Mouse (Mus musculus) heart, embryonic 16.5 days (tissue): Measurements from ENCODE around the gene Asf1b. TPM values are rescaled to one million over a fixed set of nuclear protein-coding genes. Genes with fewer than 3 reads are reported as not detected.
A peak's percentile ranks its signal among the peaks of the same experiment; 100 is the strongest.
"Not testable (repeated sequence)": the region's sequence is repeated elsewhere in the genome, so short reads cannot be mapped to it uniquely, and the experiment has no call there.

ENCODE experiments used
- ATAC-seq: fragments of 200-750 bp; cut with Nextera tagmentation; replicated peaks from 2 replicates; pipeline ENCODE4 v1.8.0; 2017; ENCODE audit warnings: moderate number of reproducible peaks; ENCODE audit not compliant: insufficient read depth, low FRiP score; ENCODE audit errors: extremely low read depth
- H3K27ac ChIP-seq: fragments of 300-500 bp; sonication (generic); 2 replicates; pipeline ENCODE4 v1.5.1; 2014; ENCODE audit warnings: mild to moderate bottlenecking, low read length, control low read depth, moderate library complexity
- H3K27me3 ChIP-seq: fragments of 300-500 bp; sonication (generic); 2 replicates; pipeline ENCODE4 v1.6.1; 2014; ENCODE audit warnings: low read length, mixed read lengths; ENCODE audit not compliant: control insufficient read depth, insufficient read depth
- H3K36me3 ChIP-seq: fragments of 300-500 bp; sonication (generic); 2 replicates; pipeline ENCODE4 v1.6.1; 2014; ENCODE audit not compliant: control insufficient read depth, insufficient read depth
- H3K4me1 ChIP-seq: fragments of 300-500 bp; sonication (generic); 2 replicates; pipeline ENCODE4 v1.6.1; 2014; ENCODE audit warnings: low read length, mixed read lengths; ENCODE audit not compliant: control insufficient read depth, insufficient read depth
- H3K4me2 ChIP-seq: fragments of 300-500 bp; sonication (generic); 2 replicates; pipeline ENCODE4 v1.6.1; 2014; ENCODE audit warnings: low read depth, mild to moderate bottlenecking, control low read depth, low read length
- H3K4me3 ChIP-seq: fragments of 300-500 bp; sonication (generic); 2 replicates; pipeline ENCODE4 v1.5.1; 2014; ENCODE audit warnings: mild to moderate bottlenecking, control low read depth, low read length
- H3K9ac ChIP-seq: fragments of 300-500 bp; sonication (generic); 2 replicates; pipeline ENCODE4 v1.6.1; 2014; ENCODE audit warnings: low read length, control low read depth
- H3K9me3 ChIP-seq: fragments of 300-500 bp; sonication (generic); replicated peaks from 2 replicates; pipeline ENCODE4 v1.6.1; 2016; ENCODE audit warnings: low read length; ENCODE audit not compliant: control insufficient read depth
- WGBS: fragments of 180-500 bp; shearing (Covaris S2); extraction: QIAGEN DNeasy Blood & Tissue Kit; methylation state at CpG from one replicate; pipeline ENCODE4 v1.1.7; 2014; 5-methylcytosine and 5-hydroxymethylcytosine counted together
- polyA plus RNA-seq: library from polyadenylated mRNA; unstranded; fragments of >200 nt; fragmentation: Nextera tagmentation; extraction: Ambion mirVana; gene quantifications from 2 replicates; pipeline ENCODE4 v1.2.1, GENCODE M21; 2015

Asf1b gene
- polyA plus RNA-seq, 1 experiment from 2014 or later, result 69.1 TPM

DNA sequence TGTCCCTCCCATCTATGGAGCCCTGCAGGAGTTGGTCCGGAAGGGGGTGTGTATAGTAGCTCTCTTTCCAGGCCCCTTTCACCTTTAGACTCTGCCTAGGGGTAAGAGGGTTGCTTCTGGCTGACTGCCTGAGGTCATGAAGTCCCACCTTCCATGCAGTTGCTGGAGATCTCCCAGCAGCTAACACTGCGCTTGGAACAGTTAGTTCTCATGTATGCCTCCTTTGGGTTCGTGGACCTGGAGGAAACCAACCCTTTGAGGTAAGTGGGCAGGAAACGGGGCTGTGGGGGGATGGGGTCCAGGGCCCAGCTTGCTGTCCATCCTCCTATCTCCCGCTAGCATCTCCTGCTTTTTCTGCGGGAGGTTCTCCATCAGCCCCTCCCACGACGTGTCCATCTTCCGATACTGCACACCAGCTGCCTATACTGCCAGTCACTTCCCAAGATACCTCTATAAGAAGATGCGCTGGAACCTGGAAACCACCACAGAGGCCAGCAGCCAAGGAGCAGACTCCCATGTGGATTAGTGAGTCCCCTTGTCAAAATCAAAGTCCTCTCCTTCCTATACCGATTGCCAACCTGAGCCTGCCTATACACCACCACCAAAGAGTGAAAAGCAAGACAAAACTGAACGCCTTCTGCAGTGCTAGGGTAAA, 47.8 kb downstream of the Asf1b start:
- WGBS, result 75% methylated on average over 12 of the region's 12 CpGs
- Histone ChIP-seq H3K9me3 (no peaks in the 10 kb centered on the region), H3K27ac (no peak overlapping the region), H3K4me2 (no peak overlapping the region), H3K4me3 (no peak overlapping the region), H3K4me1 (peaks cover 29% of the 10 kb centered on the region), H3K27me3 (no peaks in the 10 kb centered on the region; the same call in 1 of the 2 replicates), H3K36me3 (peaks cover 14% of the 10 kb centered on the region), H3K9ac (no peak overlapping the region)
- ATAC-seq, result no peak

DNA sequence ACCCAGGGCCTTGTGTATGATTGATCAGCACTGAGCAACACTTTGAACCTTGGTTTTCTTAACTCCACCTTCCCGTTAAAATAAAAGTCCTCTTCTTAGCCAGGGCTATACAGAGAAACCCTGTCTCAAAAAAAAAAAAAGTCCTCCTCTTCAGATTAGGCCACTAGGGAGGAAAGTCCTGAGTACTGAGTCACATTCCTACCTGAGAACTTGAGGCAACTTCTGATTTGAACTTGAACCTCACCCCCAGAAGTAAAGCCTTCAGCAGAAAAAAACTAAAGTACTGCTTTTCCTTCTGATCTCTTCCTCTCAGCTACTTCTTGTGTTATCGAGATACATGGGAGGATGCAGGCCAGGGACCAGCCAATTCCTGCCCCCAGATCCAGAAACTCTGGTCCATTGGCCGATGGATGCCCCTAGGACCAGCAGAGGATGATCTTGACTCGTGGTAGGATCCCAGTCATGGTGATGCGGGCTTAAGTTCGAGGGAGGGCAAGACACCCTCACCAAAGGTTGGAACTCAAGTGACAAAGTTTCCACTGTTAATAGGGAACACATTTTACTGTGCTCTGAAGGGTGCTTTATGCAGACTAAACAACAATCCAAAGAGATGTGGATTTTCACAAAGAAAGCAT, 48.4 kb downstream of the Asf1b start:
- H3K9me3 ChIP-seq, result no peaks in the 10 kb centered on the region
- peaks cover 14% of the 10 kb centered on the region for H3K36me3 ChIP-seq
- no peak overlapping the region for H3K27ac ChIP-seq
- peaks cover 26% of the 10 kb centered on the region for H3K4me1 ChIP-seq
- ATAC-seq, result no peak
- no peaks in the 10 kb centered on the region; the same call in 1 of the 2 replicates for H3K27me3 ChIP-seq
- 77% methylated on average over 6 of the region's 6 CpGs for WGBS
- peak overlapping the region; percentile 74 for H3K9ac ChIP-seq
- H3K4me3 ChIP-seq, result peak overlapping the region; percentile 56
- H3K4me2 ChIP-seq, result peak overlapping the region; percentile 74

DNA sequence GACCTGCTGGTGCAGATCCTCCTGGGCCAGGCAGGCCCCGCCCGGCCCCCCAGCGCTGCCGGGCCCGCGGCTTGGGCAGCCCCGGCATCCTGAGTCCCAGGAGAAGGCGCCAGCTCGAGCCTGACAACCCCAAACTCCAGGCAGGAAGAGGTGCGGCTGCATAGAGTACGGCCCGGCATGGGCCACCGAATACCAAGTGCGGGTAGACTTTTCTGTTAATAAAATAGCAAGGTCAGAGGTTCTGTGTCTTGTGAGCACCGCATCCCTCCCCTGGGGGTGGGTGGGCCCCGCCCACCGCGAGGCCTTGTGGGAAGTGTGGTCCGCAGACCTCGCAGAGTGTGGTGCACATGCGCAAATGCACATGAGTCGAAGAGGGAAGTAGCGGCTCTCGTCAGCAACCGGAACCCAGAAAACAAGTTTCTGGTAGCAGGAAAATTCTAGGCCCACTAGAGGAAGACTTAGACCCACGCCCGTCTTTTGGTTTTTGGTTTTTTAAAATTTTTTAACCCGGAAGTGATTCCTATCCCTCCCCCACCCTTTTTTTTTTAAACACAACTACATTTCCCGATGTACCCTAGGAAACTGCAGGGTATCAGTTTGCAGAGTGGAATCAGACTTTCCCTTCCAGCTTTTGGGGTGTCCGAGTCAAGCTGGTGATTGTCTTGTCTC, 49.4 kb downstream of the Asf1b start:
- WGBS, result under 1% methylated on average over 30 of the region's 30 CpGs
- ATAC-seq, result peak; percentile 85

DNA sequence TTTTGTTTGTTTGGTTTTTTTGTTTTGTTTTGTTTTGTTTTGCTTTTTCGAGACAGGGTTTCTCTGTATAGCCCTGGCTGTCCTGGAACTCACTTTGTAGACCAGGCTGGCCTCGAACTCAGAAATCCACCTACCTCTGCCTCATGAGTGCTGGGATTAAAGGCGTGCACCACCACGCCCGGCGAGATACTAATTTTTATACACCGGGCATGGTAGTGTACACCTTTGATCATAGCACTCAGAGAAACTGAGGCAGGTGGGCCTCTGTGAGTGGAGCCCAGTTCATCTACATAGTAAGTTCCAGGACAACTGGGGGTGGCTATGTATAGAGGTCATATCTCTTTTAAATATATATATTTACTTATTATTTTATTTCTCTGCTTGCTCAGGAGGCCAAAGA, 50.2 kb downstream of the Asf1b start:
- H3K27me3 ChIP-seq, H3K4me2 ChIP-seq, H3K9me3 ChIP-seq, H3K27ac ChIP-seq, ATAC-seq, H3K9ac ChIP-seq, H3K4me3 ChIP-seq, H3K36me3 ChIP-seq: not testable (repeated sequence)
- 93% methylated on average over 7 of the region's 7 CpGs for WGBS
- H3K4me1 ChIP-seq, result peaks cover 21% of the 10 kb centered on the region

More for the DNA sequence above, 49.4 kb downstream of the Asf1b start:
- H3K27ac ChIP-seq, result peak overlapping the region; percentile 79
- H3K27me3 ChIP-seq, result no peaks in the 10 kb centered on the region; the same call in 1 of the 2 replicates
- no peaks in the 10 kb centered on the region for H3K9me3 ChIP-seq
- H3K36me3 ChIP-seq, result peaks cover 11% of the 10 kb centered on the region
- peak overlapping the region; percentile 74 for H3K9ac ChIP-seq
- peak overlapping the region; percentile 56 for H3K4me3 ChIP-seq
- peaks cover 17% of the 10 kb centered on the region for H3K4me1 ChIP-seq
- H3K4me2 ChIP-seq, result peak overlapping the region; percentile 74

DNA sequence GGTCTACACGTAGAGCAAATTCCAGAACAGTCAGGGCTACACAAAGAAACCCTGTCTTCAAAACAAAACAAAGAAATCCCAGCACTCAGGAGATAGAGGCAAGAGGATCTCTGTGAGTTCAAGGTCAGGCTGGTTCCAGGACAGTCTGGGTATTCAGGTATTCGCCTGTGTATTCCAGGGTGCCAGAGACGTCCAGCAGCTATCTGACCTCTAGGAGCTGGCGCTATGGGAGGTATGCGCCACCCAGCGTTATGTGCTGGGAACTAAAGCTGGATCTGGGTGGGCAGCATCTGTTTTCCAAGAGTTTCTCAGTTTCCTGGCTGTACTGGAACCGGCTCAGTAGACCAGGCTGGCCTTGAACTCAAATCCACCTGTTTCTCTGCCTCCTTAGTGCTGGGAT, 53.1 kb downstream of the Asf1b start:
- Histone ChIP-seq H3K27ac (no peak overlapping the region), H3K9me3 (no peaks in the 10 kb centered on the region), H3K36me3 (no peaks in the 10 kb centered on the region), H3K9ac (no peak overlapping the region), H3K4me2 (no peak overlapping the region), H3K27me3 (peaks cover 30% of the 10 kb centered on the region), H3K4me3 (no peak overlapping the region), H3K4me1 (peaks cover 34% of the 10 kb centered on the region)
- WGBS, result 33% methylated on average over 7 of the region's 7 CpGs
- ATAC-seq, result no peak

DNA sequence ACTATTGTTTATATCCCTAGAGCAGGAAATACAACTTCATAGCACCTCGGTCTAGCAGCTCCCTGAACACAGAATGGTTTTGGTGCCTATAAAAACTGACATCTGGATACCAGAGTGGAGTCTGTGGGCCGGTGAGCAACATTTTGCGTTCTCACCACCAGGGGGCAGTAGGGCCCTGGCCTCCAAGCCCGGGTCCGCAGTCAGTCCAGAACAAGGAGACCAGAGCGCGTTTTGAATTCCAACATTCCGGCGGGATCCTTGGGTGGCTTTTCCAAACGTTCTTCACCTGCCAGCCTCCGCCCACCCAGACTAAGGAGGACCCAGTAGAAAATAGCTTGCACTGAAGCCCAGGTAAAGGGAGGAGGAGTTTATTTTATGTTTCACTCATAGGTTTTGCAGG, 54.6 kb downstream of the Asf1b start:
- Histone ChIP-seq H3K27ac (no peak overlapping the region), H3K4me3 (no peak overlapping the region), H3K9ac (no peak overlapping the region), H3K9me3 (no peaks in the 10 kb centered on the region), H3K27me3 (peaks cover 34% of the 10 kb centered on the region), H3K4me1 (peaks cover 24% of the 10 kb centered on the region), H3K4me2 (peak overlapping the region; percentile 33), H3K36me3 (no peaks in the 10 kb centered on the region)
- peak; percentile 33; the same call in 1 of the 2 replicates for ATAC-seq
- WGBS, result under 1% methylated on average over 11 of the region's 11 CpGs

DNA sequence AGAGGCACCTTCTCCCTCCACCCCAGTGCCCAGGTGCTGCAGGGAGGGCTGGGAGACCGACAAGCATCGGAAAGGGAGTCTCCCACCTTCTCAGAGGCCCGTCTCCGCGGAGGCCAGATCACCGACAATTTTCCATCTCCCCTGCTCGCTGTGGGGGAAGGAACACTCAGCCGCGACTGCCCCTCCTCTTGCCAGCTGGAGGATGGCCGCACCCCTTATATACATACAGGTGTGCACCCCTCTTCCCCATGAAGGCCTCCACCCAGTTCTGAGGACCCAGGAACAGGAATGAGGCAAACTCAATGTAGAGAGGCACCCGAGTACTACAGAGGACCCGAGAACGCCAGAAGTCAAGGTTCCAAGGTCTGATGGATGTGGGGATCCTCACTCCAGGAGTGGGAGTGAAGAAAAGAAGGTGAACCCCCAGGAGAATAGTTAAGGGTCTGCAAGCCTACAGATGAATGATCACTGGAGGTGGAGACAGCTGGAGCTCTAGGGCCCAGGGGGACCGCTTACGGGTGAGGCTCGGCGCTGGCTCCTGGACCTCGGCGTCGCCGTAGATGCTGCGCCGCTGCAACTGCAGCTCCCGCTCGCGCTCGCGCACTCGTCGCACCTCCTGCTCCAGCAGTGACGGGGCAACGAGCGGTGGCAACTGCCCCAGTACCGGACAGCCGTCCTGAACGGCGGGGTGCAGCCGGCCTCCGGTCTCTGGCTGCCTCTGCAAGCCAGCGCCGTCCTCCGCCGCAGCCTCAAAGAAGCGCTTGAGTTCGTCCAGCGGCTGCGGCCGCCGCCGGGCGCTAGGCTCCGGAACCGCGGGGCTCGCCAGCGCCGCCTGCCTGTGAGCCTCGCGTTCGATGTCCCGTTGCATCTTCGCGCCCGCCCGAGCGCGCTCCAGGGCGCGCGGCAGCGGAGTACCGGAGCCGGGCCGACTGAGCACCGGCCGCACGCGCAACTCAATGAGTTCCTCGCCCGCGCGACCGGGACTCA, 55.6 kb downstream of the Asf1b start:
- ATAC-seq, result peak; percentile 49
- H3K9me3 ChIP-seq, result no peaks in the 10 kb centered on the region
- H3K36me3 ChIP-seq, result no peaks in the 10 kb centered on the region
- H3K9ac ChIP-seq, result peak overlapping the region; percentile 63
- peak overlapping the region; percentile 57 for H3K4me3 ChIP-seq
- 1% methylated on average over 83 of the region's 83 CpGs for WGBS
- H3K4me1 ChIP-seq, result peaks cover 21% of the 10 kb centered on the region
- peaks cover 34% of the 10 kb centered on the region for H3K27me3 ChIP-seq
- H3K4me2 ChIP-seq, result peak overlapping the region; percentile 97
- no peak overlapping the region for H3K27ac ChIP-seq

DNA sequence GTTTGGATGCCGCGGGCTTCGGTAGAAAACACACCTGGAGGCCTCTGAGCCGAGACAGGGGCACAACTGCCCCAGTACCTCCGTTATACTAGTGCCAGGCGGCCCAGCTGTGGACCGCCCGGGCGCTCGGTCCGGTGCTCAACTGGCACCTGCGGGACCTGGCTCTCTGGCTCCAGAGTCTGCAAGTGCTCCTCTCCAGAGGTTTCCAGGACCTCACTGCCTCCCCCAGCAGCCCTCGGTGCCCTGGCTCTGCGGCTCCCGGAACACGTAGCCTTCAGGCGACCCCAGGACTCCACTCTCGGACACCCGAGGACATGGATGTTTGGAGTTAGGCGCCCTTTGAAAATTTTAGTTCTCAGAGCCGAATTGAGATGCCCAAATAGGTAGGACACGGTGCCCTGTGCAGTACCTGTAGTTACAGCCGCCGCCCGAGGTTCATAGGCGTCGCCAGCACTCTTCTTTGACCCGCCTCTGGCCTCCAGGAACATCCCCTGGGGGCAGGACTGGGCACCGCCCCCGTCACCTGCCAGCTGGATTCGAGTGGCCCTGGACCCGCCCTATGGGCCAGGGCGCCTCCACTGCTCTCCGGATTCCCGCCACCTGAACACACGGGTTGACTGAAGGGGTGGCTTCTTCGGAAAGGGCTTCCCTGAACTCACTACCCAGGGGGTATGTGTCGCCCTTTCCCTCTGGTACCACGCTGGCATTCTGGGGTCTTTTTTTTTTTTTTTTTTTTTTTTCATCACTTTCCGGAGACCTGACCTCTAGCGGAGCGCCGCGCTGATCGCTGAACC, 56.6 kb downstream of the Asf1b start, which contains the start of gene 2210011C24Rik:
Gene 2210011C24Rik (minus strand): TSS at position 467 of the 794 bp plus-strand sequence.
- Histone ChIP-seq H3K27ac (no peak within 1 kb of the TSS), H3K36me3 (no peaks in the 10 kb centered on the region), H3K27me3 (peaks cover 34% of the 10 kb centered on the region), H3K9ac (peak within 1 kb of the TSS; percentile 63), H3K9me3 (no peaks in the 10 kb centered on the region), H3K4me1 (peaks cover 21% of the 10 kb centered on the region), H3K4me2 (peak within 1 kb of the TSS; percentile 97), H3K4me3 (peak within 1 kb of the TSS; percentile 57)
- ATAC-seq, result no peak
- WGBS, result 1% methylated on average over 45 of the region's 45 CpGs
